Mouse (Mus musculus) cerebellum, adult 2 months (tissue): ENCODE results near the gene Tas2r135. TPM values are rescaled to one million over a fixed set of nuclear protein-coding genes. Genes with fewer than 3 reads are reported as not detected.

Source experiments
- DNase-seq, 2 experiments: peaks; one replicate each; pipeline ENCODE4 v3.0.0; 2021
- H3K27ac ChIP-seq: fragments of 200-500 bp; 2 replicates; pipeline ENCODE4 v1.5.1; 2012; ENCODE audit warnings: low read length, control low read depth, inconsistent platforms; ENCODE audit not compliant: insufficient read depth
- H3K27me3 ChIP-seq: fragments of 200-500 bp; 2 replicates; pipeline ENCODE4 v1.6.1; 2012; ENCODE audit warnings: inconsistent platforms, mild to moderate bottlenecking, low read length, moderate library complexity; ENCODE audit not compliant: control insufficient read depth, insufficient read depth
- H3K4me1 ChIP-seq: fragments of 200-500 bp; 2 replicates; pipeline ENCODE4 v1.6.1; 2011; ENCODE audit warnings: low read length; ENCODE audit not compliant: control insufficient read depth, insufficient read depth
- H3K4me3 ChIP-seq: fragments of 200-500 bp; replicated peaks from 2 replicates; pipeline ENCODE3; 2011; ENCODE audit warnings: mild to moderate bottlenecking, low read depth, low read length, control low read depth; ENCODE audit not compliant: insufficient read depth
- CTCF ChIP-seq: fragments of 200-500 bp; IDR thresholded peaks from 2 replicates; pipeline ENCODE4 v1.5.1; 2011; ENCODE audit warnings: low read depth, mild to moderate bottlenecking, control low read depth, low read length, moderate library complexity, borderline replicate concordance; ENCODE audit not compliant: insufficient read depth
- POLR2A ChIP-seq: fragments of 200-500 bp; IDR thresholded peaks from 2 replicates; pipeline ENCODE4 v1.6.1; 2011; ENCODE audit warnings: low read length, control low read depth, borderline replicate concordance; ENCODE audit not compliant: insufficient read depth
- WGBS: fragments of 180-500 bp; shearing (Covaris S2); methylation state at CpG from one replicate; pipeline ENCODE4 v1.1.7; 2018; 5-methylcytosine and 5-hydroxymethylcytosine counted together
- polyA plus RNA-seq: library from polyadenylated mRNA; depleted of rRNA; stranded (reverse); fragments of >200 nt; gene quantifications from 2 replicates; pipeline ENCODE4 v1.2.3, GENCODE M21; 2012

Tas2r135 gene
- polyA plus RNA-seq, 1 experiment, result 0.72 TPM

- no peak overlapping the region for H3K4me3 ChIP-seq
- no peak overlapping the region for H3K27ac ChIP-seq
- H3K27me3 ChIP-seq, result no peaks in the 10 kb centered on the region
- TF ChIP-seq CTCF, result no peak
- no peak for TF ChIP-seq POLR2A
- no peak for DNase-seq
- 65% methylated on average over 4 of the region's 4 CpGs for WGBS
- H3K4me1 ChIP-seq, result peaks cover 4% of the 10 kb centered on the region
Measured at GRCm38 (mm10) chr6:42370630-42371363, 34.4 kb upstream of the Tas2r135 start.

GRCm38 (mm10) chr6:42372001-42372400 is 33.2 kb upstream of the Tas2r135 start:
- H3K27me3 ChIP-seq, result no peaks in the 10 kb centered on the region
- no peak overlapping the region for H3K4me3 ChIP-seq
- 37% methylated on average over 3 of the region's 3 CpGs for WGBS
- TF ChIP-seq CTCF (no peak), POLR2A (no peak)
- no peak for DNase-seq
- peaks cover 4% of the 10 kb centered on the region for H3K4me1 ChIP-seq
- H3K27ac ChIP-seq, result no peak overlapping the region

GRCm38 (mm10) chr6:42372421-42372815 is 32.8 kb upstream of the Tas2r135 start:
- WGBS, result 56% methylated on average over 9 of the region's 9 CpGs

GRCm38 (mm10) chr6:42372816-42373547 is 32.3 kb upstream of the Tas2r135 start, which contains the start of gene Epha1:
Gene Epha1 (minus strand): TSS chr6:42373268.
- under 1% methylated on average over 32 of the region's 36 CpGs for WGBS
- H3K27ac ChIP-seq, result no peak within 1 kb of the TSS
- H3K27me3 ChIP-seq, result no peaks in the 10 kb centered on the region
- H3K4me3 ChIP-seq, result peak within 1 kb of the TSS; percentile 46
- peak; percentile 58 to 72 for DNase-seq
- H3K4me1 ChIP-seq, result peaks cover 4% of the 10 kb centered on the region
- TF ChIP-seq POLR2A (no peak), CTCF (peak; percentile 51; the same call in 1 of the 2 replicates)

More at GRCm38 (mm10) chr6:42372421-42372815, 32.8 kb upstream of the Tas2r135 start:
- no peak for DNase-seq
- Histone ChIP-seq H3K27me3 (no peaks in the 10 kb centered on the region), H3K4me3 (no peak overlapping the region), H3K4me1 (peaks cover 4% of the 10 kb centered on the region), H3K27ac (no peak overlapping the region)
- no peak for TF ChIP-seq POLR2A
- no peak for TF ChIP-seq CTCF

GRCm38 (mm10) chr6:42373669-42374430 is 31.4 kb upstream of the Tas2r135 start:
- TF ChIP-seq CTCF, result no peak
- no peak for TF ChIP-seq POLR2A
- Histone ChIP-seq H3K4me1 (peaks cover 4% of the 10 kb centered on the region), H3K27ac (no peak overlapping the region), H3K4me3 (peak overlapping the region; percentile 22), H3K27me3 (no peaks in the 10 kb centered on the region)
- peak in 1 of 2 experiments; percentile 18 for DNase-seq
- WGBS, result 42% methylated on average over 7 of the region's 7 CpGs

- H3K4me3 ChIP-seq, result no peak overlapping the region
- H3K27ac ChIP-seq, result no peak overlapping the region
- DNase-seq, result no peak
- TF ChIP-seq CTCF (no peak), POLR2A (no peak)
- H3K27me3 ChIP-seq, result no peaks in the 10 kb centered on the region
- H3K4me1 ChIP-seq, result peaks cover 4% of the 10 kb centered on the region
- 76% methylated on average over 4 of the region's 4 CpGs for WGBS
Measured at GRCm38 (mm10) chr6:42374701-42375100, 30.5 kb upstream of the Tas2r135 start.

GRCm38 (mm10) chr6:42375131-42375530 is 30.1 kb upstream of the Tas2r135 start:
- TF ChIP-seq CTCF (no peak), POLR2A (no peak)
- H3K4me1 ChIP-seq, result peaks cover 4% of the 10 kb centered on the region
- no peak overlapping the region for H3K27ac ChIP-seq
- 91% methylated on average over 2 of the region's 2 CpGs for WGBS
- DNase-seq, result no peak
- H3K4me3 ChIP-seq, result no peak overlapping the region
- H3K27me3 ChIP-seq, result no peaks in the 10 kb centered on the region
